Mouse (Mus musculus): Measurements from ENCODE around the gene Epb42.
"Not testable (repeated sequence)": the region's sequence is repeated elsewhere in the genome, so short reads cannot be mapped to it uniquely, and the experiment has no call there.

Gene Epb42

GRCm38 (mm10) chr2:121036733-121037341 is at the start of gene Epb42:
Gene Epb42, minus strand, starts transcription at chr2:121037072.
- no peak for DNase-seq

GRCm38 (mm10) chr2:121085480-121086185 is 48.8 kb upstream of the Epb42 start, which contains the start of gene Tgm5:
Gene Tgm5, minus strand, starts transcription at chr2:121085841.
- no peak for DNase-seq

- DNase-seq: no peak
Measured at GRCm38 (mm10) chr2:121082626-121083025, 45.8 kb upstream of the Epb42 start.

- DNase-seq: no peak
Measured at GRCm38 (mm10) chr2:121074747-121075146, 37.9 kb upstream of the Epb42 start.

- DNase-seq: no peak
Measured at GRCm38 (mm10) chr2:121071871-121072270, 35.0 kb upstream of the Epb42 start.

- no peak for DNase-seq
Measured at GRCm38 (mm10) chr2:121069506-121069905, 32.6 kb upstream of the Epb42 start.

- peak; percentile 18 for DNase-seq
Measured at GRCm38 (mm10) chr2:121067116-121067515, 30.2 kb upstream of the Epb42 start.

- DNase-seq: no peak
Measured at GRCm38 (mm10) chr2:121061315-121061714, 24.4 kb upstream of the Epb42 start.

GRCm38 (mm10) chr2:121057997-121058396 is 21.1 kb upstream of the Epb42 start:
- DNase-seq: no peak

GRCm38 (mm10) chr2:121055915-121056314 is 19.0 kb upstream of the Epb42 start:
- DNase-seq: no peak

GRCm38 (mm10) chr2:121054060-121054459 is 17.2 kb upstream of the Epb42 start:
- DNase-seq: no peak

GRCm38 (mm10) chr2:121052176-121052575 is 15.3 kb upstream of the Epb42 start:
- no peak for DNase-seq

- no peak for DNase-seq
Measured at GRCm38 (mm10) chr2:121045653-121046052, 8.8 kb upstream of the Epb42 start.

- DNase-seq: peak; percentile 21
Measured at GRCm38 (mm10) chr2:121041098-121041497, 4.2 kb upstream of the Epb42 start.

- no peak for DNase-seq
Measured at GRCm38 (mm10) chr2:121039382-121039781, 2.5 kb upstream of the Epb42 start.

GRCm38 (mm10) chr2:121038851-121039250 is 2.0 kb upstream of the Epb42 start:
- DNase-seq: not testable (repeated sequence)

GRCm38 (mm10) chr2:121022918-121023317 is 14.0 kb downstream of the Epb42 start:
- no peak for DNase-seq

GRCm38 (mm10) chr2:121017151-121017550 is 19.7 kb downstream of the Epb42 start:
- no peak for DNase-seq

GRCm38 (mm10) chr2:121016226-121016625 is 20.6 kb downstream of the Epb42 start:
- DNase-seq: no peak

GRCm38 (mm10) chr2:121015507-121015906 is 21.4 kb downstream of the Epb42 start:
- no peak for DNase-seq

- no peak for DNase-seq
Measured at GRCm38 (mm10) chr2:121012676-121013075, 24.2 kb downstream of the Epb42 start.

GRCm38 (mm10) chr2:121009071-121009677 is 27.7 kb downstream of the Epb42 start:
- no peak for DNase-seq

GRCm38 (mm10) chr2:121008664-121009007 is 28.2 kb downstream of the Epb42 start:
- no peak for DNase-seq

Data from thymus, postnatal 25 days (tissue).